Mouse (Mus musculus) hindbrain, embryonic 15.5 days (tissue): Measurements from ENCODE around the gene Gtf2i. TPM values are rescaled to one million over a fixed set of nuclear protein-coding genes. Genes with fewer than 3 reads are reported as not detected.
"Not testable (repeated sequence)": the region's sequence is repeated elsewhere in the genome, so short reads cannot be mapped to it uniquely, and the experiment has no call there.

Experiments used
- ATAC-seq: fragments of 200-750 bp; cut with Nextera tagmentation; 2 replicates; pipeline ENCODE4 v1.8.0; 2017; ENCODE audit warnings: low read depth, moderate number of reproducible peaks, moderate TSS enrichment; ENCODE audit not compliant: low FRiP score
- H3K27ac ChIP-seq: fragments of 300-500 bp; sonication (generic); replicated peaks from 2 replicates; pipeline ENCODE4 v1.5.1; 2015; ENCODE audit warnings: mild to moderate bottlenecking, inconsistent platforms
- H3K27me3 ChIP-seq: fragments of 300-500 bp; sonication (generic); 2 replicates; pipeline ENCODE4 v1.6.1; 2015; ENCODE audit warnings: control low read depth, inconsistent platforms
- H3K36me3 ChIP-seq: fragments of 300-500 bp; sonication (generic); 2 replicates; pipeline ENCODE4 v1.6.1; 2015; ENCODE audit warnings: control low read depth, inconsistent platforms
- H3K4me1 ChIP-seq: fragments of 300-500 bp; sonication (generic); replicated peaks from 2 replicates; pipeline ENCODE4 v1.6.1; 2015; ENCODE audit warnings: control low read depth, inconsistent platforms
- H3K4me2 ChIP-seq: fragments of 300-500 bp; sonication (generic); 2 replicates; pipeline ENCODE4 v1.6.1; 2015; ENCODE audit warnings: moderate library complexity, mild to moderate bottlenecking, inconsistent platforms
- H3K4me3 ChIP-seq: fragments of 300-500 bp; sonication (generic); 2 replicates; pipeline ENCODE4 v1.5.1; 2015; ENCODE audit warnings: mild to moderate bottlenecking, inconsistent platforms
- H3K9ac ChIP-seq: fragments of 300-500 bp; sonication (generic); 2 replicates; pipeline ENCODE4 v1.6.1; 2015; ENCODE audit warnings: inconsistent platforms
- H3K9me3 ChIP-seq: fragments of 300-500 bp; sonication (generic); 2 replicates; pipeline ENCODE4 v1.6.1; 2016; ENCODE audit warnings: control low read depth, inconsistent platforms
- WGBS: fragments of 180-500 bp; shearing (Covaris S2); methylation state at CpG from one replicate; pipeline ENCODE4 v1.1.7; 2015; 5-methylcytosine and 5-hydroxymethylcytosine counted together
- polyA plus RNA-seq: library from polyadenylated mRNA; unstranded; fragments of >200 nt; fragmentation: Nextera tagmentation; extraction: Ambion mirVana; gene quantifications from 2 replicates; pipeline ENCODE4 v1.2.1, GENCODE M21; 2015

The Gtf2i gene
- polyA plus RNA-seq, 1 experiment from 2014 or later: 145 TPM

GRCm38 (mm10) chr5:134341321-134341720 is 26.8 kb upstream of the Gtf2i start:
- Histone ChIP-seq H3K4me2 (no peak overlapping the region), H3K4me3 (no peak overlapping the region), H3K4me1 (no peaks in the 10 kb centered on the region), H3K9me3 (no peaks in the 10 kb centered on the region), H3K36me3 (no peaks in the 10 kb centered on the region), H3K9ac (no peak overlapping the region), H3K27ac (no peak overlapping the region), H3K27me3 (no peaks in the 10 kb centered on the region)
- WGBS: 67% methylated on average over 10 of the region's 10 CpGs
- ATAC-seq: no peak

DNA sequence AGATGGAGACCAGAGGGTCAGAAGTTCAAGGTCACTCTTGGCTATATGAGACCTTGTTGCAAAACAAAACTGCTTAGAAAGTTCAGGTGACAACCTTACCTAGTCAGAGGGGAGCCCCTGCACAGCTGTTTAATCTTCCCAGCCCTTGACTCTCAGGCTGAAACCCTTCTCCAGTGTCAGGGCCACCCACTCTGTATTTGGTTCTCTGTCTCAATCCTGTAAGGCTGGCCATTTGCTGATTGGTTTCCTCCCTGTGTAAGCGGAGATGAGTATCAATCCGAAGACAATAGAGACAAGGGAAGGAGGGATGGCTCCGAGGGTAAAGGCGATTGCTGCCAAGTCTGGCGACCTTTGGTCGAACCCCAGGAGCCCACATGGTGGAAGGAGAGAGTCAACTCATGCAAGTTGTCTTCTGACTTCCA is 25.6 kb upstream of the Gtf2i start:
- ATAC-seq: no peak
- no peak overlapping the region for H3K9ac ChIP-seq

GRCm38 (mm10) chr5:134337012-134337411 is 22.5 kb upstream of the Gtf2i start:
- not testable (repeated sequence) for ATAC-seq, H3K4me3 ChIP-seq, H3K9ac ChIP-seq, H3K4me2 ChIP-seq, H3K27ac ChIP-seq, H3K9me3 ChIP-seq, H3K27me3 ChIP-seq, H3K36me3 ChIP-seq, H3K4me1 ChIP-seq
- 66% methylated on average over 2 of the region's 2 CpGs for WGBS

More for the DNA sequence above, 25.6 kb upstream of the Gtf2i start:
- no peaks in the 10 kb centered on the region for H3K4me1 ChIP-seq
- no peaks in the 10 kb centered on the region for H3K36me3 ChIP-seq
- H3K9me3 ChIP-seq: no peaks in the 10 kb centered on the region
- 20% methylated on average over 6 of the region's 6 CpGs for WGBS
- H3K27me3 ChIP-seq: no peaks in the 10 kb centered on the region
- H3K4me3 ChIP-seq: no peak overlapping the region
- H3K4me2 ChIP-seq: no peak overlapping the region
- H3K27ac ChIP-seq: no peak overlapping the region

DNA sequence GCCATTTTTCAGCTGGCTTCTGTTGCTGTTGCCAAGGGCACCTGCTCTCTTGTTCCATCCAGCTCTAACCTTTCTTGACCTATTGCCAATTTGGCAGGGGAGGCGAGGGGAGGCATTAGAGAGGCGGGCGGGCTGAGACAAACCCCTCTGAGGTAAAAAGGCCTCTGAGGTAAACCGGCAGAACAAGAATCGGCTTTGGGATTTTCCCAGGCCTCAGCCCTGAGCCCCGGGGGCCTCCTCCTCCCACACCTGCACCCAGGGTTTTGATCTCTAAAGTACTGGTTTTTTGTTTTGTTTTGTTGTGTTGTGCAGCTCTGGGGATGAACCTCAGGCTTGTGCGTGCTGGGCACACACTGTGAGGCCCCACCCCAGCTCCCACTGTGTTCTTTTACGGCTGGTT is 18.2 kb upstream of the Gtf2i start:
- no peaks in the 10 kb centered on the region for H3K4me1 ChIP-seq
- H3K4me2 ChIP-seq: no peak overlapping the region
- no peak overlapping the region for H3K4me3 ChIP-seq
- no peaks in the 10 kb centered on the region for H3K27me3 ChIP-seq
- H3K9me3 ChIP-seq: no peaks in the 10 kb centered on the region
- H3K36me3 ChIP-seq: no peaks in the 10 kb centered on the region
- 31% methylated on average over 8 of the region's 8 CpGs for WGBS
- ATAC-seq: no peak
- no peak overlapping the region for H3K27ac ChIP-seq
- no peak overlapping the region for H3K9ac ChIP-seq

GRCm38 (mm10) chr5:134330082-134330481 is 15.5 kb upstream of the Gtf2i start:
- no peak overlapping the region for H3K4me3 ChIP-seq
- no peak overlapping the region for H3K27ac ChIP-seq
- no peaks in the 10 kb centered on the region for H3K36me3 ChIP-seq
- H3K9me3 ChIP-seq: no peaks in the 10 kb centered on the region
- ATAC-seq: no peak
- 93% methylated on average over 2 of the region's 2 CpGs for WGBS
- H3K9ac ChIP-seq: no peak overlapping the region
- no peaks in the 10 kb centered on the region for H3K27me3 ChIP-seq
- H3K4me1 ChIP-seq: no peaks in the 10 kb centered on the region
- no peak overlapping the region for H3K4me2 ChIP-seq

- Histone ChIP-seq H3K4me3 (no peak overlapping the region), H3K9ac (no peak overlapping the region), H3K4me1 (no peaks in the 10 kb centered on the region), H3K27me3 (no peaks in the 10 kb centered on the region), H3K27ac (no peak overlapping the region), H3K4me2 (no peak overlapping the region), H3K9me3 (no peaks in the 10 kb centered on the region), H3K36me3 (no peaks in the 10 kb centered on the region)
- 32% methylated on average over 4 of the region's 4 CpGs for WGBS
- ATAC-seq: no peak
Measured at GRCm38 (mm10) chr5:134329311-134329710, 14.8 kb upstream of the Gtf2i start.

- Histone ChIP-seq H3K27ac (no peak overlapping the region), H3K9ac (no peak overlapping the region), H3K36me3 (no peaks in the 10 kb centered on the region), H3K4me3 (no peak overlapping the region), H3K9me3 (no peaks in the 10 kb centered on the region), H3K27me3 (no peaks in the 10 kb centered on the region), H3K4me1 (no peaks in the 10 kb centered on the region), H3K4me2 (no peak overlapping the region)
- ATAC-seq: no peak
- WGBS: 88% methylated on average over 6 of the region's 6 CpGs
Measured at GRCm38 (mm10) chr5:134328482-134329001, 14.0 kb upstream of the Gtf2i start.

GRCm38 (mm10) chr5:134325856-134326566 is 11.5 kb upstream of the Gtf2i start:
- no peak overlapping the region for H3K9ac ChIP-seq
- 79% methylated on average over 13 of the region's 13 CpGs for WGBS
- H3K9me3 ChIP-seq: no peaks in the 10 kb centered on the region
- H3K4me1 ChIP-seq: no peaks in the 10 kb centered on the region
- H3K4me2 ChIP-seq: no peak overlapping the region
- no peak for ATAC-seq
- H3K27ac ChIP-seq: no peak overlapping the region
- H3K36me3 ChIP-seq: no peaks in the 10 kb centered on the region
- no peaks in the 10 kb centered on the region for H3K27me3 ChIP-seq
- H3K4me3 ChIP-seq: no peak overlapping the region

GRCm38 (mm10) chr5:134323869-134324268 is 9.3 kb upstream of the Gtf2i start:
- Histone ChIP-seq H3K4me1 (no peaks in the 10 kb centered on the region), H3K9ac (no peak overlapping the region)

DNA sequence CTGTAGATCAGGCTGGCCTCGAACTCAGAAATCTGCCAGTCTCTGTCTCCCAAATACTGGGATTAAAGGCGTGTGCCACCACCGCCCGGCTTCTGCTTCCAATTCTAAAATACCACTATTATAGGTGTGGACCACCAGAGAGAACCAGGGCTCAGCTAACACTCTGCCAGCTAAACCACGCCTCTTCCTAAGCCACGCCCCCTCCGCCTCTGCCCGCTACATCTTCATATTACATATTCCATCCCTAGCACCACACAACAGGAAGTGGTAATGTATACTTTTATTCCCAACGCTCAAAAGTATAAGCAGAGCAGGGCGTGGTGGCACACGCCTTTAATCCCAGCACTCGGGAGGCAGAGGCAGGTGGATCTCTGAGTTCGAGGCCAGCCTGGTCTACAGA is 8.8 kb upstream of the Gtf2i start:
- H3K36me3 ChIP-seq: no peaks in the 10 kb centered on the region
- no peaks in the 10 kb centered on the region for H3K27me3 ChIP-seq
- no peaks in the 10 kb centered on the region for H3K9me3 ChIP-seq
- WGBS: 91% methylated on average over 13 of the region's 13 CpGs
- H3K9ac ChIP-seq: no peak overlapping the region
- no peak overlapping the region for H3K4me2 ChIP-seq
- ATAC-seq: no peak
- no peak overlapping the region for H3K27ac ChIP-seq
- H3K4me1 ChIP-seq: no peaks in the 10 kb centered on the region
- H3K4me3 ChIP-seq: no peak overlapping the region

More at GRCm38 (mm10) chr5:134323869-134324268, 9.3 kb upstream of the Gtf2i start:
- no peak for ATAC-seq
- no peaks in the 10 kb centered on the region for H3K9me3 ChIP-seq
- H3K36me3 ChIP-seq: no peaks in the 10 kb centered on the region
- 46% methylated on average over 2 of the region's 2 CpGs for WGBS
- no peaks in the 10 kb centered on the region for H3K27me3 ChIP-seq
- H3K4me3 ChIP-seq: no peak overlapping the region
- H3K27ac ChIP-seq: no peak overlapping the region
- H3K4me2 ChIP-seq: no peak overlapping the region

DNA sequence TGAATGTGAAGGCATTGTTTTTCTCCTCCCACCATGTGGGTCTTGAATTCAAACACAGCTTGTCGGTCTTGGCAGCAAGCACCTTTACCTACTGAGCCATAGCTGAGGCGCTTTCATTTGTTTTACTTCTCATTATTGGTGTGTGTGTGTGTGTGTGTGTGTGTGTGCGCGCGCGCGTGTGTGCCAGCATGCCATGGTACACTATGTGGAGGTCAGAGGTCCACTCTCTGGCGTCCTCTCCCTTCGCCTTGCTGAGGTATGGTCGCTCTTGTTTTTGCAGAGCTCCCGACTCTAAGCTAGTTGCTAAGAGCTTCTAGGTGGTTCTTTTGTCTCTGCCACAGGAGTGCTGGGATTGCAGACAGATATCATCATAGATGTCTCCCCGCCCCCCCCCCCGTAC is 7.8 kb upstream of the Gtf2i start:
- H3K4me3 ChIP-seq: no peak overlapping the region
- no peaks in the 10 kb centered on the region for H3K27me3 ChIP-seq
- no peaks in the 10 kb centered on the region for H3K36me3 ChIP-seq
- no peak for ATAC-seq
- no peaks in the 10 kb centered on the region for H3K4me1 ChIP-seq
- WGBS: 84% methylated on average over 13 of the region's 13 CpGs
- H3K27ac ChIP-seq: no peak overlapping the region
- no peaks in the 10 kb centered on the region for H3K9me3 ChIP-seq
- H3K9ac ChIP-seq: no peak overlapping the region
- no peak overlapping the region for H3K4me2 ChIP-seq

GRCm38 (mm10) chr5:134321699-134322098 is 7.1 kb upstream of the Gtf2i start:
- Histone ChIP-seq H3K4me2 (no peak overlapping the region), H3K27ac (no peak overlapping the region), H3K4me1 (peaks cover 4% of the 10 kb centered on the region), H3K9me3 (no peaks in the 10 kb centered on the region), H3K9ac (no peak overlapping the region), H3K4me3 (no peak overlapping the region), H3K36me3 (no peaks in the 10 kb centered on the region), H3K27me3 (no peaks in the 10 kb centered on the region)
- 80% methylated on average over 7 of the region's 7 CpGs for WGBS
- ATAC-seq: no peak

- 88% methylated on average over 6 of the region's 6 CpGs for WGBS
- Histone ChIP-seq H3K4me2 (no peak overlapping the region), H3K4me1 (peaks cover 22% of the 10 kb centered on the region), H3K9ac (no peak overlapping the region), H3K27me3 (no peaks in the 10 kb centered on the region), H3K36me3 (no peaks in the 10 kb centered on the region), H3K4me3 (no peak overlapping the region), H3K9me3 (no peaks in the 10 kb centered on the region), H3K27ac (no peak overlapping the region)
- no peak for ATAC-seq
Measured at GRCm38 (mm10) chr5:134318903-134319302, 4.3 kb upstream of the Gtf2i start.
